Mouse (Mus musculus): ENCODE measurements around the gene Zfp213.

GRCm38 (mm10) chr17:23543983-23544382 lies 20.1 kb downstream of the Zfp213 start:
- TF ChIP-seq TAL1 (IDR thresholded peaks at IDR 0.05; ENCODE audit: low read length) (no peak), GATA1 (IDR thresholded peaks at IDR 0.05; ENCODE audit: low read length) (no peak)

Measured in erythroblast, embryonic 14.5 days (primary cell).